Mouse (Mus musculus): ENCODE data around the gene Cx3cr1. TPM values are rescaled to one million over a fixed set of nuclear protein-coding genes. Genes with fewer than 3 reads are reported as not detected.

Cx3cr1 gene
- total RNA-seq, 1 experiment from 2014 or later, result 3.4 TPM

- no peak for ATAC-seq (replicated peaks in 1 of 2; ENCODE audit: insufficient read depth in 1 of 2, low FRiP score in 2 of 2, low TSS enrichment in 1 of 2, low read depth in 1 of 2, poor library complexity in 2 of 2, severe bottlenecking in 2 of 2)
Measured at GRCm38 (mm10) chr9:119974609-119975008, 95.1 kb downstream of the Cx3cr1 start.

DNA sequence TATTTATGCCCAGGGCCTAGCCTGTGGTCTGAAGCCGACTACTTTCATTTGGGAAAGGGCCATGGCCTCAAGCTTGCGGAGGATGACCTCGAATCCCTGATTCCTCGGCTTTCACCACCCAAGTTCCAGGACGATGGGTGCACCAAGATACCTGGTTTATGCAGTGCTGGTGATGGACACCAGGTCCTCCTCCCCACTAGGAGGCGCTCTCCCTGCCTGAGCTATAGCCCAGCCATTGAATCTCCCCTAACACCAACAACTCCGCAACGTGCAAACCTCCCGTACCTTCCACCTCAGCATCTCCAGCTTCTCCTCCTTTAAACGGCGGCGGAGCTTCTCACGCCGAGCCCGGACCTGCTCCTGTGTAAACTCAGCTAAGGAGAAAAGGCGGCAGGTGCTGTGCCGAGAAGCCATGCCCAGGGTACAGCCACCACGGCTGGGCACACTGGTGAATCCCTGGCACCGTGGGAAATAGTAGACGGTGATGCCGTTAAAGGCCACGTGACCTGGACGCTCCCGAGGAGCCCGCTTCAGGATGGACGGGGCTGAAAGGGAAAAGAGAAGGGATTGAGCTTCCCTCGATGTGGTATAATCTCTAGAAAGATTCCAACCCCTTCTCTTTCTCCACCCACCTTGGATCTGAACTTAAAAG is 95.7 kb downstream of the Cx3cr1 start:
- no peak for ATAC-seq (replicated peaks in 1 of 2; ENCODE audit: insufficient read depth in 1 of 2, low FRiP score in 2 of 2, low TSS enrichment in 1 of 2, low read depth in 1 of 2, poor library complexity in 2 of 2, severe bottlenecking in 2 of 2)

DNA sequence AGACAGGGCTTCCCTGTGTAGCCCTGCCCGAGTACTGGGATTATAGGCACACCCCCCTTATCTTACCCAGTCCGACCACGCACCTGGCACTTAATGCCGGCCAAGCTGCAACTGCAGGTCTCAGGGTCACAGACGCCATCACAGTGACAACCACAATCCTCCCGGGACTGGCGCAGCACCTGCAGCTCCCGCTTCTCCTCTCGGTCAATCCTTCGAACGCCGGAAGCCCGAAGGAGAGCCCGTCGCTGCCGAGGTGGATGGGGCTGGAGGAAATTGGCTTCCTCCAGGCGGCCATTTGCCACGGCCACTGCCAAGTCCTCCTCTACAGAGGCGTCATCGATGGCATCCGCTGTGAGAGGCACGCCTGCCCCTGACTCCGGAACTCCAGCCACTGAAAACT is 96.4 kb downstream of the Cx3cr1 start:
- no peak for ATAC-seq (replicated peaks in 1 of 2; ENCODE audit: insufficient read depth in 1 of 2, low FRiP score in 2 of 2, low TSS enrichment in 1 of 2, low read depth in 1 of 2, poor library complexity in 2 of 2, severe bottlenecking in 2 of 2)

DNA sequence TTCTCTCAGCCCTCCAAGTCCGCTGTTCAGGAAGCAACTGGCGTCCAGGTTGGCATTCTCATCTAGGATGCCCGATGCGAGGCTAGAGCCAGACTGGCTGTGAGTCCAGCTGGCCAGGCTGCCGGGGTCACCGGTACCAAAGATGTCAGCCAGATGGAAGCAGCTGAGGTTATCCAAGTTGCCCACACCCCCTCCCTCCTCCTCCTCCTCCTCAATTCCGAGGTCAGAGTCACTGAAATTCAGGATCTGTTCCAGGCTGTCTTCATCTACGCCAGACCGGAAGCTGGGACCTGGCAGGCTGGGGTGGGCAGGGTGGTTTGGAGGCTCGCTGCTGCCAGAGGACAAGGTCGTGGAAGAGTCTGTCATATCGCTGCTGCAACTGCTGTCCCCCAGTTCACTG is 97.1 kb downstream of the Cx3cr1 start:
- ATAC-seq (replicated peaks in 1 of 2; ENCODE audit: insufficient read depth in 1 of 2, low FRiP score in 2 of 2, low TSS enrichment in 1 of 2, low read depth in 1 of 2, poor library complexity in 2 of 2, severe bottlenecking in 2 of 2), result no peak

DNA sequence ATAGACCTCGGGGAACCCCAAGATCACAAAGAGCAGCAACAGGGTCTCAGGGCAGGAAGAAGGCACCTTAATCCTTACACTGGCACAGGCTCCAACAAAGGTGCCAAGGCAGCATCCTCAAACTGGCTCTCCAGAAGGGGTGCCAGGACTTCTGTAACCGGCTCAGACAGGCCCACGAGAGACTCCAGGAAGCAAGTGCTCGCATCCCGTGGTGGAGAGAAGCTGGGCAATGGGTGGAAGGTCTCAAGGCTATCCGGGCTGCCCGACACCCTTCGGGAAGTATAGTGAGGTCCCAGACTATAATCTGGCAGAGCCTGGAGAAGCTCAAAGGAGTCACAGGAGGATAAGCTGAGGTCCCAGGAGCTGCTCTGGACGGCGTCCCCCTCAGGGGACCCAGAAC is 97.5 kb downstream of the Cx3cr1 start:
- ATAC-seq (replicated peaks in 1 of 2; ENCODE audit: insufficient read depth in 1 of 2, low FRiP score in 2 of 2, low TSS enrichment in 1 of 2, low read depth in 1 of 2, poor library complexity in 2 of 2, severe bottlenecking in 2 of 2), result no peak

DNA sequence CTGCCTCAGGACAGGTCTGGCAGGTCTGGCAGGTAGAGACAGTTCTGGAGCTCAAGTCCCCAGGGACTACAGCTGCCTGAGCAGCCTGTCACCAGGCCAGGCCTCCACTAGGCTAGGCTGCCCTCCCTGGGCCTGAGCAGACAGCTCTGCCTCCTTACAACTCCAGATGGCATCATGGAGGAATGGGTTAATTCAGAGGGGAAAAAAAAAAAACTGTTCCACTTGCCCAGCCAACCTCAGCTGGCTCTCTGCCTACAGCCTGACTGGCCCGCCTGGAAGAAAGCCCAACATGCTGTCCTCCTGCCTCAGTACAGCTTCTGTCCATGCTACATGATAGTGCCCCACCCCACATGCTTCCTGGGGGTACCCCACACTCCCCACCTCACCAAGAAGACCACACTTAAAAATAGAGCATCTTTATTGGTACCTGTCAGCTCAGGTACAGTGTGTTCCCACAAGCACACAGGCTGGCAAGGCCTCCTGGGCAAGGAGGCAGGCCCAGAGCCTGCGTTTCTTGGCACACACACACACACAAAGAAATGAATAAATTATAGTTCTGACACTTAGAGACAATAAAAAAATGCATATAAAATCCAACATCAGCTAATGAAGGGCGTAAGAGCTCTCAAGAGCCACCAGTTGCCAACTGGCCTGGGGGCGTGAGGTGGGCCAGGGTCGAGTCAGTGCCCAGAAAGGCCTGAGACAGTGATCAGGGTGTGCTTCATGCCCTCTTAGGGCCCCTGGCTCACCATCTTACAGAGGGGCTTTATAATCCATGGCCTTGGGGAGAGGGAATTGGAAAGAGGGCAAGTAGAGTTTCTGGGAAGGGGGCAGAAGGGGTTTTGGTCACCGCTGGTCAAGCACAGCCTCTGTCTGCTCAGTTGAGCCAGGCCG is 98.7 kb downstream of the Cx3cr1 start:
- peak; percentile 8 to 25; a peak in 2 of 4 replicates for ATAC-seq (replicated peaks in 1 of 2; ENCODE audit: insufficient read depth in 1 of 2, low FRiP score in 2 of 2, low TSS enrichment in 1 of 2, low read depth in 1 of 2, poor library complexity in 2 of 2, severe bottlenecking in 2 of 2)

DNA sequence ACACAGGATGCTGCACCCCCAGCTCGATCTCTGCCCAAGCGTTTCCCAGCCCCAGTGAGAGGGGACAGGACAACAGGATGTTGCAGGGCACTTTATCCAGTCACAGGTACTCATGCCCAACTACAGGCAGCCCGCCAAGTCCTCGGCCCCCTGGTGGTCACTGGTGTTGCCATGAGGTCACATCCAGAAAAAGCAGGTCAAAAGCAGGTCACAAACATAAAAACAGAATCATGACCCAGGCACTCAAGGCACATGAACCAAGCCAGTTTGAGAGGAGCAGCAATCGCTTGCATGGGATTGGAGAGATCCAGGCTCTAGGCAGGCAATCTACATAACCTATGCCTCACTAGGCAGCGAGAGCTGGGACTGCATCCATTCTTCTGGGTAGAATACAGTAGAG is 99.5 kb downstream of the Cx3cr1 start:
- no peak for ATAC-seq (replicated peaks in 1 of 2; ENCODE audit: insufficient read depth in 1 of 2, low FRiP score in 2 of 2, low TSS enrichment in 1 of 2, low read depth in 1 of 2, poor library complexity in 2 of 2, severe bottlenecking in 2 of 2)

GRCm38 (mm10) chr9:119969811-119970210 is 99.9 kb downstream of the Cx3cr1 start:
- no peak for ATAC-seq (replicated peaks in 1 of 2; ENCODE audit: insufficient read depth in 1 of 2, low FRiP score in 2 of 2, low TSS enrichment in 1 of 2, low read depth in 1 of 2, poor library complexity in 2 of 2, severe bottlenecking in 2 of 2)

DNA sequence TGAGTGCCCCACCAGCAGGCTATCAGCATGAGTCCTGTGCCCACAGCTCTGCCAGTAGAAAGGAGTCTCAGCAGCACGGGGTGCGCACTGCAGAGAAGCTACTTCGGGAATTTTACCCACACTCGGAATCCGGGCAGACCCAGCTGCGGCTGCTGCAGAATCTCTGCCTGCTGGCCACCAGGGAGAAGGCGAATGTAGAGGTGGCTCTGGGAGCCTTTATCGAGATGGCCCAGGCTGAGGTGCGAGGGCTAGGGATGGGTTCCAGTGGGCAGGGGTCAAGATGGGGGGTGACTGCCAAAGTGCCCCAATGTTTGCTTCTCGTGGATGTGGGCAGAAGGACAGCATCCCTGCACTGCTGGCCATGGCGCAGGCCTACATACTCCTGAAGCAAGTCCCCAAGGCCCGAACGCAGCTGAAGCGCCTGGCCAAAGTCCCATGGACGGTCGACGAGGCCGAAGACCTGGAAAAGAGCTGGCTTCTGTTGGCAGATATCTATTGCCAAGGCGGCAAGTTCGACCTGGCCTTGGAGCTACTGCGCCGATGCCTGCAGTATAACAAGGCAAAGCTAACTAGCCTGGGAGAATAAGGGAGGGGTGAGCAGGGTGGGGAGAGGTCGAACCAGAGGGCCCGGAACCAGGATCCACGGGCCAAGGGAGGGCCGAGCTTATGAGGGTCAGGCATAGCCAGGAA is 103.3 kb downstream of the Cx3cr1 start:
- ATAC-seq (replicated peaks in 1 of 2; ENCODE audit: insufficient read depth in 1 of 2, low FRiP score in 2 of 2, low TSS enrichment in 1 of 2, low read depth in 1 of 2, poor library complexity in 2 of 2, severe bottlenecking in 2 of 2), result no peak

DNA sequence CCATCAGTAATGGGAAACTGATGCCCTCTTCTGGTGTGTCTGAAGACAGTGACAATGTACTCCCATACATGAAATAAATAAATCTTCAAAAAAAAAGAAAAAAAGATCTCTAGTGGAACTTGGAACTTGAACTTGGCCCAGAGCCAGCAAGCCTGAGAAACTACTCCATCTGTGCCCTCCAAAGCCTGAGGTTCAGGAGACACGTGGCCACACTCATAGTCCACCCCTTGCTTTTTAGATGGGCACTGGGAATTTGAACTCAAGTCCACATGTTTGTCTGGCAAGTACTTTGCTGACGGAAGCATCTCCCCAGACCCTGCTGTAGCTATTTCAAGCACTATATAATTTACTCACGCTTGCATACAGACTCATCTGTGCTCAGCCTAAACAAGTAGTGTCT is 104.5 kb downstream of the Cx3cr1 start:
- ATAC-seq (replicated peaks in 1 of 2; ENCODE audit: insufficient read depth in 1 of 2, low FRiP score in 2 of 2, low TSS enrichment in 1 of 2, low read depth in 1 of 2, poor library complexity in 2 of 2, severe bottlenecking in 2 of 2), result no peak

GRCm38 (mm10) chr9:119964206-119964605 is 105.5 kb downstream of the Cx3cr1 start:
- no peak for ATAC-seq (replicated peaks in 1 of 2; ENCODE audit: insufficient read depth in 1 of 2, low FRiP score in 2 of 2, low TSS enrichment in 1 of 2, low read depth in 1 of 2, poor library complexity in 2 of 2, severe bottlenecking in 2 of 2)

GRCm38 (mm10) chr9:119962987-119963667 is 106.6 kb downstream of the Cx3cr1 start:
- ATAC-seq (replicated peaks in 1 of 2; ENCODE audit: insufficient read depth in 1 of 2, low FRiP score in 2 of 2, low TSS enrichment in 1 of 2, low read depth in 1 of 2, poor library complexity in 2 of 2, severe bottlenecking in 2 of 2), result peak; percentile 86 to 97

DNA sequence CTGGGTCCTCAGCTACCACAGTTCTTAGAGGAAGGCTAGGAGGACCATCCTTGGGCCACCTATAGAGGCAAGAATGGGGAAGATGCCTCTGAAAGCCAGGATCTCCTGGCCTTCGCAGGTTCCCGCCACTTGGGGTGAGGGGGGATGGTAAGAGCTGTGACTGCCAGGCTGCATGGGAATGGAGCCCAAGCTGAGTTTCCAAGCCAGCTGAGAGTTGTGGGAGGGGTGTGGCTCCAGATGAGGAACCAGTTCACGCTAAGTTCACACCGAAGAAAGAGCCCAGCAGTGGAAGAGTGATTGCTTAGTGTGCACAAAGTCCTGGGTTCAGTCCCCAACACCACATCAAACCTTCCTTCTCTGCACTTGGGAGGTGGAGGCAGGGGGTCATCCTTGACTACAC is 107.5 kb downstream of the Cx3cr1 start:
- ATAC-seq (replicated peaks in 1 of 2; ENCODE audit: insufficient read depth in 1 of 2, low FRiP score in 2 of 2, low TSS enrichment in 1 of 2, low read depth in 1 of 2, poor library complexity in 2 of 2, severe bottlenecking in 2 of 2), result no peak

GRCm38 (mm10) chr9:119958835-119959234 is 110.8 kb downstream of the Cx3cr1 start:
- ATAC-seq (replicated peaks in 1 of 2; ENCODE audit: insufficient read depth in 1 of 2, low FRiP score in 2 of 2, low TSS enrichment in 1 of 2, low read depth in 1 of 2, poor library complexity in 2 of 2, severe bottlenecking in 2 of 2), result no peak

- no peak for ATAC-seq (replicated peaks in 1 of 2; ENCODE audit: insufficient read depth in 1 of 2, low FRiP score in 2 of 2, low TSS enrichment in 1 of 2, low read depth in 1 of 2, poor library complexity in 2 of 2, severe bottlenecking in 2 of 2)
Measured at GRCm38 (mm10) chr9:119951388-119951787, 118.3 kb downstream of the Cx3cr1 start.

DNA sequence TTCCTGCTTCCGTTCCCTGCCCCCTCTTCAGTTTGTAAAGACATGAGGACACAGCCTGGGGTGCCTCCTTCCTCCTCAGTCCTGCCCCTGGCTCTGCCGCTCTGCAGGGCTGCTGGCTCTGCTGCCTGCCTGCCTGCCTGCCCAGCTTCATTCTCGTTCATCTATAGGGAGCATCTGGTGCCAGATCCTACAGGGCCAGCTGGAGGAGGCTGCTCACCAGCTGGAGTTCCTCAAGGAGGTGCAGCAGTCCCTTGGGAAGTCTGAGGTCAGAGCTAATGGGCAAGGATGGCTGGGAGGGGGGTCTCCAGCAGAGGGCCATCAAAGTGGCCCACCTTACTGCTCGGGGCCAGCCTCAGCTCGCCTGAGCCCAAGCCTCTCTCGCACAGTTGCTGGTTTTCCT is 119.2 kb downstream of the Cx3cr1 start:
- ATAC-seq (replicated peaks in 1 of 2; ENCODE audit: insufficient read depth in 1 of 2, low FRiP score in 2 of 2, low TSS enrichment in 1 of 2, low read depth in 1 of 2, poor library complexity in 2 of 2, severe bottlenecking in 2 of 2), result no peak

DNA sequence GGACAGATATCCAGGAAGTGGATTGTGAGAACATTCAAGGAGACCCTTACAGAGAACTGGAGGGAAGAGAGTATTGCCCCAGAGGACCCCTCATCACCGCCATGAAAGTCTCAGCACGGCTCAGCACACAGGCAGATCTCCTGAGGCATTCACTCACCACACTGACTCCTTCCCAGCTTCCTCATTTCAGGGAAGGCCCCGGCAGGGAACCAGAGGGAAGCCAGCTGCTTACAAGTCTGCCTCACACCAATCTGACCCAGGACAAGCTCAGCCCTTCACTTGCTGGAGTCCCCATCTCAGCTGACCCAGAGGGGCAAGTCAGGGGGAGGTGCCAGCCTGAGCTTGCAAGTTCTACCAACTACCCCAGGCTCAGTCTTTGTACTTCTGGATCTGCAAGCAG is 120.9 kb downstream of the Cx3cr1 start:
- peak; percentile 61 to 79 for ATAC-seq (replicated peaks in 1 of 2; ENCODE audit: insufficient read depth in 1 of 2, low FRiP score in 2 of 2, low TSS enrichment in 1 of 2, low read depth in 1 of 2, poor library complexity in 2 of 2, severe bottlenecking in 2 of 2)

Measured in hematopoietic stem cell, adult 5-6 weeks (primary cell).